Mouse (Mus musculus) heart, embryonic 13.5 days (tissue): ENCODE measurements around the gene Cacnb2. TPM values are rescaled to one million over a fixed set of nuclear protein-coding genes. Genes with fewer than 3 reads are reported as not detected.

Experiments used
- ATAC-seq: fragments of 200-750 bp; cut with Nextera tagmentation; 2 replicates; pipeline ENCODE4 v1.8.0; 2017; ENCODE audit warnings: moderate TSS enrichment; ENCODE audit not compliant: insufficient number of reproducible peaks, low FRiP score, low TSS enrichment; ENCODE audit errors: extremely low read depth
- H3K27ac ChIP-seq: fragments of 300-500 bp; sonication (generic); replicated peaks from 2 replicates; pipeline ENCODE4 v1.5.1; 2015; ENCODE audit warnings: moderate library complexity, mild to moderate bottlenecking, inconsistent platforms
- H3K27me3 ChIP-seq: fragments of 300-500 bp; sonication (generic); replicated peaks from 2 replicates; pipeline ENCODE4 v1.6.1; 2015; ENCODE audit warnings: mild to moderate bottlenecking, inconsistent platforms
- H3K36me3 ChIP-seq: fragments of 300-500 bp; sonication (generic); 2 replicates; pipeline ENCODE4 v1.6.1; 2015; ENCODE audit warnings: mild to moderate bottlenecking, inconsistent platforms
- H3K4me1 ChIP-seq: fragments of 300-500 bp; sonication (generic); 2 replicates; pipeline ENCODE4 v1.6.1; 2015; ENCODE audit warnings: inconsistent platforms
- H3K4me2 ChIP-seq: fragments of 300-500 bp; sonication (generic); 2 replicates; pipeline ENCODE4 v1.6.1; 2015; ENCODE audit warnings: inconsistent platforms, mild to moderate bottlenecking, moderate library complexity
- H3K4me3 ChIP-seq: fragments of 300-500 bp; sonication (generic); 2 replicates; pipeline ENCODE4 v1.5.1; 2015; ENCODE audit warnings: moderate library complexity, mild to moderate bottlenecking, inconsistent platforms
- H3K9ac ChIP-seq: fragments of 300-500 bp; sonication (generic); 2 replicates; pipeline ENCODE4 v1.6.1; 2015; ENCODE audit warnings: inconsistent platforms, mild to moderate bottlenecking, moderate library complexity
- H3K9me3 ChIP-seq: fragments of 300-500 bp; sonication (generic); 2 replicates; pipeline ENCODE4 v1.6.1; 2016; ENCODE audit warnings: inconsistent platforms
- WGBS: fragments of 180-500 bp; shearing (Covaris S2); methylation state at CpG from one replicate; pipeline ENCODE4 v1.1.7; 2015; ENCODE audit warnings: mixed read lengths; 5-methylcytosine and 5-hydroxymethylcytosine counted together
- polyA plus RNA-seq: library from polyadenylated mRNA; unstranded; fragments of >200 nt; fragmentation: Nextera tagmentation; extraction: Ambion mirVana; gene quantifications from 2 replicates; pipeline ENCODE4 v1.2.1, GENCODE M21; 2015

Gene Cacnb2
- polyA plus RNA-seq, 1 experiment from 2014 or later = 9.0 TPM

DNA sequence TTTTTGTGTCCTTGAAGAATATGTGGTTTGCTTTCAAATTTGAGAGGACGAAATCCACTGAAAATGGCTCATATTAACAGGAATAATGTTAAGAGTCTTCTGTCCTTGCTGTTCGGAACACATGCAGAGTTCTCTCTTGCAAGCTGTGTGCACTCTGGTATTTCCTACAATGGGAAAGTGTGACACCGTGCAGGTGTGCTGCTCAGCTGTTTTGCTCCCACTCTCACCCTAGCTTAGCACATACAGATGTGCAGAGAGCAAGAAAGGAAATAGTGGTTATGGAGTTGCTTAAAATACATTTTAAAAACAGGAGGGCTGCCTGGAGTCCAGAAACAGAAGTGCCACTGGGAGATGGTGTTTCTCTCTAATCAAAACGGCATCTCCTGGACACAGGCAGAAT lies 386.5 kb downstream of the Cacnb2 start:
- H3K4me1 ChIP-seq = no peaks in the 10 kb centered on the region
- H3K27ac ChIP-seq = no peak overlapping the region
- H3K9ac ChIP-seq = no peak overlapping the region
- H3K4me3 ChIP-seq = no peak overlapping the region
- 85% methylated on average over 4 of the region's 4 CpGs for WGBS
- H3K36me3 ChIP-seq = peaks cover 48% of the 10 kb centered on the region
- H3K4me2 ChIP-seq = no peak overlapping the region
- ATAC-seq = no peak
- H3K9me3 ChIP-seq = no peaks in the 10 kb centered on the region
- no peaks in the 10 kb centered on the region for H3K27me3 ChIP-seq

DNA sequence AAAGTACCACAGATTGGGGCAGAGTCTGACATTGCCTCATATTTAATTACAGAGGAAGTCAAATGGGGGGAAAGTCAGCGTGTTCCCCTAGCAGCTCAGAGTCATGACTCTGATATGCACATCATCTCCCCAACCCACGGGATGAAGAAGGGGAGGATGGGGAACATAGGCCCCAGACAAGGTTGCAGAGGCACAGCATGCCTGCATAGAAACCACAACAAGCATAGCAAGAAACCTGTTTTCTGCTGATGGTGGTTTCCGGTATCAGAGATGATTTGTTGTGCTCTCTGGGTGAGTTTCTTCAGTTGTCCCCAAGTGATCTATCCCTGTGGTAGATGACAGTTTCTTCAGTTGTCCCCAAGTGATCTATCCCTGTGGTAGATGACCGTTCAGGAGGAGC lies 389.6 kb downstream of the Cacnb2 start:
- Histone ChIP-seq H3K9ac (no peak overlapping the region), H3K4me2 (no peak overlapping the region), H3K36me3 (peaks cover 35% of the 10 kb centered on the region), H3K27ac (no peak overlapping the region), H3K9me3 (no peaks in the 10 kb centered on the region), H3K27me3 (no peaks in the 10 kb centered on the region), H3K4me1 (no peaks in the 10 kb centered on the region), H3K4me3 (no peak overlapping the region)
- WGBS = 80% methylated on average over 4 of the region's 4 CpGs
- ATAC-seq = no peak

GRCm38 (mm10) chr2:14996036-14996435 lies 393.1 kb downstream of the Cacnb2 start:
- ATAC-seq = no peak
- Histone ChIP-seq H3K4me2 (no peak overlapping the region), H3K4me3 (no peak overlapping the region), H3K9me3 (no peaks in the 10 kb centered on the region), H3K27ac (no peak overlapping the region), H3K27me3 (no peaks in the 10 kb centered on the region), H3K9ac (no peak overlapping the region), H3K36me3 (peaks cover 20% of the 10 kb centered on the region), H3K4me1 (0 out of 2 replicates have a peak, but pooled peaks cover 3% of the 10 kb centered on the region)
- 87% methylated on average over 4 of the region's 4 CpGs for WGBS

GRCm38 (mm10) chr2:14997836-14998235 lies 394.9 kb downstream of the Cacnb2 start:
- Histone ChIP-seq H3K9ac (no peak overlapping the region), H3K4me2 (no peak overlapping the region), H3K4me1 (0 out of 2 replicates have a peak, but pooled peaks cover 3% of the 10 kb centered on the region), H3K4me3 (no peak overlapping the region), H3K9me3 (no peaks in the 10 kb centered on the region), H3K36me3 (peaks cover 14% of the 10 kb centered on the region), H3K27ac (no peak overlapping the region), H3K27me3 (no peaks in the 10 kb centered on the region)
- ATAC-seq = no peak
- 68% methylated on average over 5 of the region's 5 CpGs for WGBS

GRCm38 (mm10) chr2:15007531-15007930 lies 404.6 kb downstream of the Cacnb2 start:
- ATAC-seq = no peak
- 83% methylated on average over 3 of the region's 3 CpGs for WGBS
- H3K36me3 ChIP-seq = peaks cover 41% of the 10 kb centered on the region

GRCm38 (mm10) chr2:15008072-15008471 lies 405.2 kb downstream of the Cacnb2 start:
- ATAC-seq = no peak
- no peak overlapping the region for H3K9ac ChIP-seq
- H3K36me3 ChIP-seq = peaks cover 42% of the 10 kb centered on the region
- no peaks in the 10 kb centered on the region for H3K4me1 ChIP-seq
- WGBS = 89% methylated on average over 1 of the region's 1 CpGs
- no peak overlapping the region for H3K4me2 ChIP-seq
- H3K9me3 ChIP-seq = no peaks in the 10 kb centered on the region
- H3K27me3 ChIP-seq = no peaks in the 10 kb centered on the region
- no peak overlapping the region for H3K4me3 ChIP-seq
- H3K27ac ChIP-seq = no peak overlapping the region

More at GRCm38 (mm10) chr2:15007531-15007930, 404.6 kb downstream of the Cacnb2 start:
- Histone ChIP-seq H3K27ac (no peak overlapping the region), H3K9me3 (no peaks in the 10 kb centered on the region), H3K4me1 (no peaks in the 10 kb centered on the region), H3K27me3 (no peaks in the 10 kb centered on the region), H3K4me2 (no peak overlapping the region), H3K4me3 (no peak overlapping the region), H3K9ac (no peak overlapping the region)

DNA sequence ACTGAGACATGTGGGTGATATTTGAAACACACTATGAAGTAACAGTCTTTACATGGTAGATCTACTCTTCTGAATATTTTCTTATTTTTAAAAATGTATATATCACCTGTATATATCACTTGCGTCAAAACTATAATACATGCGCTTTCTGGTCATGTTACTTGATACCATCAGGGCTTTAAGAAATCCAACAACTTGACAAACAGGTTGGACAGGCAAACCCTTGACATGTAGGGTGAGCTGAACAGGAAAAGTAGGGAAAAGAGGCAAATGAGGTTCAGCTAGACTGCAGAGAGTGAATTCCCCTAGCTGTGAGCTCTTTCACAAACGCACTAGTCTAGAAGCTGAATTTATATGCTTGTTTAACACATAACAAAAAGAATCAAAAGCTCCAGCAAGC lies 423.9 kb downstream of the Cacnb2 start:
- Histone ChIP-seq H3K4me3 (no peak overlapping the region), H3K9me3 (no peaks in the 10 kb centered on the region), H3K4me2 (no peak overlapping the region), H3K36me3 (peaks cover 17% of the 10 kb centered on the region), H3K9ac (no peak overlapping the region), H3K27ac (no peak overlapping the region), H3K27me3 (no peaks in the 10 kb centered on the region), H3K4me1 (no peaks in the 10 kb centered on the region)
- WGBS = 91% methylated on average over 3 of the region's 3 CpGs
- no peak for ATAC-seq

GRCm38 (mm10) chr2:15027816-15028215 lies 424.9 kb downstream of the Cacnb2 start:
- 79% methylated on average over 1 of the region's 1 CpGs for WGBS
- Histone ChIP-seq H3K4me2 (no peak overlapping the region), H3K9ac (no peak overlapping the region), H3K9me3 (no peaks in the 10 kb centered on the region), H3K27ac (no peak overlapping the region), H3K4me1 (no peaks in the 10 kb centered on the region), H3K4me3 (no peak overlapping the region), H3K36me3 (peaks cover 21% of the 10 kb centered on the region), H3K27me3 (no peaks in the 10 kb centered on the region)
- ATAC-seq = no peak

Other genes with a start within 250 kb of the Cacnb2 start
- 0.08 TPM in 1 of 2 replicates, not detected in the other for gene Slc39a12, start 214.8 kb upstream of the Cacnb2 start, polyA plus RNA-seq